Mouse (Mus musculus) right cerebral cortex, postnatal 10 days (tissue): ENCODE measurements around the gene Rap2a.
A peak's percentile ranks its signal among the peaks of the same experiment; 100 is the strongest.

Experiments used
- DNase-seq, 2 experiments: peaks; one replicate each; pipeline ENCODE4 v3.0.0; 2021; ENCODE audit warnings: low spot score in 2 of 2

The Rap2a gene

GRCm38 (mm10) chr14:120477982-120478568 is at the start of gene Rap2a:
TSS of gene Rap2a (plus strand) at chr14:120478444.
- DNase-seq, result peak; percentile 99

DNA sequence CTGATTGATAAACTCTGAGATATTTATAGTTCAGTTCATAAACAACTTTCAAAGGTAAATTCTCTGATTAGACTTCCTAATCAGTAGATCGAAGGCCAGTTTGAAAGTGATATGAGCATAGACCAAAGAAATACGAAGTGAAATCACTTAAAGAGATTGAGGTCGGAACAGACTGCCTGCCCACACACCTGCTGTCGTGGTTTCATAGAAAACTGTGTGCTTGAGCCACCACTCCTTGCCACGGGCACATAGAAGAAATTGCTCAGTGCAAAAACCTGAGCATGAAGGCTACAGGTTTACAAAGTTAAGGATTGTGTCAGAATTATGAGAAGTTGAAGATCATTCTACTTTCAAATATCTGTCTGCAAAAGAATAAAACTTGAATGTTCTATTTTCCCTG is 49.7 kb upstream of the Rap2a start:
- no peak for DNase-seq

DNA sequence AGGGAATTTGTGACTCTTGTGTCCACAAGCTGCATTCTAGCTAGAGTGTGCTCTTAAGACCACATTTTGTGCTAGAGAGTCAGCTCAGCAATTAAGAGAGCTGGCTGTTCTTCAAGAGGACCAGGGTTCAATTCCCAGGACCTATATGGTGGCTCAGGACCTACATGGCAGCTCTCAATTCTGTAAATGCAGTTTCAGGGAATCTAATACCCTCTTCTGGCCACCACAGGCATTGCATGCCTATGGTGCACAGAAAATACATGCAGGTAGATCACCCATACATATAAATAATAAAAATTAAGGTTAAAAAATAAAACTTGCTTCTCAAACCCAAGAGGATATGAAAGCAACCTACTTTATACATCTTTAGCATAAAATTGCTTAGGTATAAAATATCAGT is 45.5 kb upstream of the Rap2a start:
- no peak for DNase-seq

DNA sequence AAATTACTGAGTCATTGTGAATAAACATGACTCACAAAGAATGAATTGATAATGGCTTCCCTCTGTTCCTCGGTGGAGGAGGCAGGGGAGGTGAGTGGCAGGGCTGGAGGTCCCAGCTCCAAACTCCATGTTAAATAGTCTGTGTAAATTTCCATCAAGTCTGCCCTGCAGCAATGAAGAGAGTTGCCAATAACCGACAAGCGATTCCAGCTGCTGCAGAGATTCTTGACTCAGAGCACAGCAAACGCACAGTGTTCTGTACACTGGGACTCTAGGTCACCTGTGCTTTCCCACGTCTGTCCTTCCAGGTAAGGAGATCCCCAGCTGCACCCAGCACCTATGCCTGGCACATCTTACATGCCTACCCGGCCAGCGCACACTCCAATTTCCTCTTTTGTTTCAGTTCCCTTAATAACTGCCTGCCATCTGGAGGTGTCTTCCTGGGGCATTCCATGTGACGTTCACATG is 44.3 kb upstream of the Rap2a start:
- DNase-seq, result no peak

GRCm38 (mm10) chr14:120434831-120435230 is 43.4 kb upstream of the Rap2a start:
- no peak for DNase-seq

DNA sequence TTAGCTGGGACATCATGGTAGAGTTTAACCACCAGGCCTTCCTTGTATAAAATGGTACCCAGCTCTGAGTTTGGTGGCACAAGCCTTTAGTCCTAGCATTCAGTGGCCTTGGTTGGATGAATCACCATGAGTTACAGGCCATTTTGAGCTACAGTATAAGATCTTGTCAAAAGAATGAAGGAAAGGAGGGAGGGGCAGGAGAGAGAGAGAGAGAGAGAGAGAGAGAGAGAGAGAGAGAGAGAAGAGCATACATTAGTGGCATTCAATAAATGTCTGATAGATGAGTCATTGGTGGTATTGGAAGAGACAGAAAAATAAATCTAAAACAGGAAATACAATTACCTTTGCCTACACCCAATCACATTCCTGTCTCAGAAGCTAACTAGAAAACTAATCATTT is 37.5 kb upstream of the Rap2a start:
- no peak for DNase-seq

- DNase-seq, result peak; percentile 38 to 42
Observed at GRCm38 (mm10) chr14:120441256-120441655, 37.0 kb upstream of the Rap2a start.

- DNase-seq, result peak; percentile 35 to 43
Observed at GRCm38 (mm10) chr14:120441836-120442235, 36.4 kb upstream of the Rap2a start.

- no peak for DNase-seq
Observed at GRCm38 (mm10) chr14:120454221-120454620, 24.0 kb upstream of the Rap2a start.

GRCm38 (mm10) chr14:120463938-120464727 is 14.1 kb upstream of the Rap2a start:
- no peak for DNase-seq

GRCm38 (mm10) chr14:120466816-120467215 is 11.4 kb upstream of the Rap2a start:
- no peak for DNase-seq

DNA sequence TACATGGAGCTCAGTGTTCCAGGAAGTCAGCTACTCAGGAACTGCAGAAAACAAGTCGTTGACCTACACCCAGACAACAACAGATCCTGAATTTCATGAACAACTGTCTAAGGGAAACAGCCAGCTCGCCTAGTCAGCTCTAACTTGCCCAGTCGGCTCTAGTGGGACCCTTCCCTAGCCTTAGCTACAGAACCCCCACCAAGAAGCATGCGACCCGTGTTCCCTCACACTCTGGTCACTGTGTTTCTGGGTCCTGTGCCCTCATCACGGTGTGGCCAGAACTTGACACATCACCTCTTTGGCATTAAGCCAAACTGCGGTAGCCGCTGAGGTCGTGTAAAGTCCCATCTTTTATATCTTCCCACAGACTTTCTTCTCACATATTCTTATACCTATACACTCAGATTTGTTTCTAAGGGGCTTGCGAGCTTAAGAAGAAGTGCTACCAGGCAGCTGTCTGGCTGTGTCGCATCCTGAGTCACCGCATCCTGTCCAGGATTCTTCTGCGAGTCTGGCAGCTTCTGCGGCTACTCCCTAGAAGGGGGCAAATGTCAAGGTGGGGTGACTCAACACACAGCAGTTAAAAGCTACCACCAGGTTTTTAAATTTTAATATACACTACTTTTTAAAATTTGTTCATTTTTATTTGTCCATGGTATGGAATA is 9.0 kb upstream of the Rap2a start:
- DNase-seq, result no peak

DNA sequence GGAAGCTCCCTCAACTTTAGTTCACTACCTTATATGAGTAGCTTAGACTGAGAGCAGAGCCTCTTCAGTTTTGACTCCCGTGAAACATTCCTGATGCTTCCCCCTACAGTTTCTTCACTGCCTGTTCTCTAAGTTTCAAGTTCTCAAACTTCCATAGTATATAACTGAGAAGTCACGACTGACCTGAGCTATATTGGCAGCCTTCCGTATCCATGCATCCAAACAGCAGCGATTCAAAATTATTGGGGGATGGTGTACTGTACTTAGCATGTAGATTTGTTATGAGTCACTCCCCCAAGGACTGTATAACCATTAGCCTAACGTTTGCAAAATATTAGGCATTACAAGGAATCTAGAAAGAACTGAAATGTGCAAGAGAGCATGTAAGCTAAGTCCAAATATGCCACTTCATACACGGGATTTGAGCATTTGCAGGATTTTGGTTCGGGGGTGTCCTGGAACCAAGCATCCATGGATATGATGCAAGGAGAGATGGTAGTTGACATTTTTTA is 2.0 kb upstream of the Rap2a start:
- DNase-seq, result no peak

DNA sequence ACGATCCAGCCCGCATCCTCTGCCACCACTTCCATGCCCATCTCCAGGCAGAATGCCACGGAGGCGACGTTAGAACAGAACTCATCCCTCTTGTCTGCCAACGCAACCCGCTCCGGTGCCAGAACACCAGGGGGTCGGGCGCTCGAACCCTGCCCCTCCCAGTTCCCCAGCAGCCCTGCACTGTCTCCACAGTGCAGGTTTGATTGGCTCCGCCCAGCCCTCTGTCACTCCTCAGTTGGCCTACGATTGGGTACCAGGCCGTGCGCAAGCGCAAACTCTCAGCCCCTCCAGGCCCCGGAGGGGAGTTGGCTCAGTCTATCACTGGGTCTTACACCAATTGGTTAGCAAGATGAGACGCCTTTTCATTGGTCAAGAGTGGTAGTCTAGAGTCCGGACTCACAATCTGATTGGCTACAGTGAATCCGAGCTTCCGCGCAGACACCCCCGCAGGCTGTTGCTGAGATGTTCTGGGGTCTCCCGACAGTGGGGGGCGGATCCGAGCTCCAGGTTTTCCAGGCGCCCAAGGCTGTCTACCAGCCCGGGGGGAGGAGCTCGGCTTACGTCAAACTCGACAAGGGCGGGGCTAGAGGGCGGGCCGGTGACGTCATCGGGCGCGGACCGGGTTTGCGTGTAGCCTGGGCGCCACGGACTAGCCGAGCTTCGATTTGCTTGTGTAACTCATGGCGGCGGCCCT is 809 bp upstream of the Rap2a start:
- DNase-seq, result peak; percentile 99

- peak; percentile 64 to 70 for DNase-seq
Observed at GRCm38 (mm10) chr14:120478641-120479341, 547 bp downstream of the Rap2a start.

DNA sequence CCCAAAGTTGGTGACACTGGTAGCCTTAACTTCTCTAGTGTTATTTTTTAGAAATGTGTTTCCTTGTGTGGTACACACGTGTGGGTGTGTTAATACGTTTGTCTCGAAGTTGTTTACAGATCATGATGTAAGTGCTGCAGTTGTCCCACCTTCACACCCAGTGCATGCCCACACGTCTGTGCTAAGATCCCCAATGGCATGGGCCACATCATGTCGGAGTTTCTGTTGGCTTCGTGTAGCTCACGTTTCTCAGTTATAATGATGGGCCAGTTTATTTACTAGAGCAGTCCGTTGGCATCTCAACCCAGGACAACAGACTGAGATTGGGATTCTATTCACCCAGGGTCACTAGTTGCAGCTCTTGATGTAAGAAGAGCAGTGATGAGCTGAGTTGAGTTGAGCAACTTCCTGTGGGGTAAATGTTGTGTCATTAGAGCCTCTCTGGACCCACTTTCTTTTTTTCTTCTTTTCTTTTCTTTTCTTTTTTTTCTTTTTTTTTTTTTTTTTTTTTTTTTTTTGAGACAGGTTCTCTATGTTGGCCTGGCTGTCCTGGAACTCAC is 2.2 kb downstream of the Rap2a start:
- peak in 1 of 2 experiments; percentile 36 for DNase-seq

GRCm38 (mm10) chr14:120480927-120481326 is 2.7 kb downstream of the Rap2a start:
- DNase-seq, result no peak

GRCm38 (mm10) chr14:120484561-120484960 is 6.3 kb downstream of the Rap2a start:
- peak in 1 of 2 experiments; percentile 12 for DNase-seq

GRCm38 (mm10) chr14:120496284-120496683 is 18.0 kb downstream of the Rap2a start:
- DNase-seq, result peak in 1 of 2 experiments; percentile 25

DNA sequence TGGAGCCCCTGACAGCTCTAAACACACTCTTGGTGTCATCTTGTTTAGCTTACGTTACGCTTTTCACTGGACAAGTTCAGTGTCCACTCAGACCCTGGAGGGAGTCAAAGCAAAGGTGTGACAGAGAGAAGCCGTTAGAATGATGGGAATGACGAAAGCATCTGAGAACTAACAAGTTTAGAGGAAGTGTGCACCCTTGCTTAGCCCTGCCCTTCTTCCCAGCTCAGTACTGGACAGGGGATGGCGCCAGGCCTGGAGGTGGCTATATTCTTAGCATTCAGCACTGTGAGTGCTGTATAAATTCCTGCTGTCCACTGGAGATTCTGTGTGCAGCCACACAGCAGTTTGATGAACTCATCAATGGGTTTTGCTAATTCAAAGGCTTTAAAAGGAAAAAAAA is 18.6 kb downstream of the Rap2a start:
- peak in 1 of 2 experiments; percentile 5 for DNase-seq

DNA sequence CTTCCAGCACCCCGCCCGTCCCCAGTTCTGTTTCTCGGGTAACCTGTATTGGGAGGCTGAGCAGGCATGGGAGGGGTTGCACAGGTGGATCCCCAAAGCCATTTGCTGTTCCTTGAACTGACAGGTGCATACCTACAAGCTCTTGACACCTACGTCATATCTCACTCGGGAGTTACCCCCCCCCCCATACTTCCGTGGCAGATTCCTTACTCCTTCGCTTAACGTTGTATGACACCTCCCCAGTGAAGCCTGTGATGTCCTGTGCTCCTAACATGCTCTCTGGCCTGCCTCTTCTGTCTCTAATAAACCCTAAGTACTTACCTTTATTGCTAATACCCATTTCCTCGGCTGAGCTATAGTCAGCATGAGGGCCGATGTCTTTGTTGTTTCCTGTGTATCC is 20.9 kb downstream of the Rap2a start:
- no peak for DNase-seq
